Mouse (Mus musculus): ENCODE data around the gene Mospd3. TPM values are rescaled to one million over a fixed set of nuclear protein-coding genes. Genes with fewer than 3 reads are reported as not detected.

The Mospd3 gene
- total RNA-seq, 1 experiment: 12.9 TPM

DNA sequence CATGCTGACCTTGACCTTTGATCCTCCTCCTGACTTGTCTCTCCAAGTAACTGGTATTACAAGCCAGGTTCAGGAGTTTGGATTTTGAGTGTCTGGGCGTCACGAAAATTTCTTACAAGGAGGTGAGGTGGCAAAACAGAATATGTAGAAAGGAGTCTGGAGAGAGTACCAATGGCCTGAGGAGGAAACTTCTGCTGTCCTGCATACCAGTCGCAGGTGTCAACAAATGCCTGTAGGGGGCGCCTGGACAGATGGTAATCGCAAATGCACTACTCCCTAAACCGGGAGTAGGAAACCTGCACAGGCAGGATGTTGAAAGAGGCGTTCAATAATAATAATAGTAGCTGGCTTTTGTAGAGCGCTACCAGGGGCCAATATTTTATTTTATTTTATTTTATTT, 15.9 kb downstream of the Mospd3 start:
- peak; percentile 70 for DNase-seq (ENCODE audit: low read depth, low spot score)
- H3K9ac ChIP-seq (ENCODE audit: insufficient read depth, low read depth, low read length, poor library complexity, severe bottlenecking): no peak overlapping the region
- in situ Hi-C loops (cut with MboI; ENCODE audit: low sequenced_read_pairs in 2 of 2, unreplicated experiment in 2 of 2): no loop called here
- TF ChIP-seq CHD2 (IDR thresholded peaks at IDR 0.05; ENCODE audit: low read depth, low read length) (no peak), HCFC1 (IDR thresholded peaks at IDR 0.05; ENCODE audit: borderline replicate concordance, insufficient read depth, low read length) (no peak), ZNF384 (IDR thresholded peaks at IDR 0.05; ENCODE audit: low read depth, low read length) (no peak), ZC3H11A (IDR thresholded peaks at IDR 0.05; ENCODE audit: borderline replicate concordance, low read depth, low read length) (no peak), MAFK (IDR thresholded peaks at IDR 0.05; ENCODE audit: insufficient read depth, low read depth, low read length) (no peak)
- H3K4me3 ChIP-seq (ENCODE audit: insufficient read depth in 1 of 2, low read depth in 1 of 2, low read length in 2 of 2, poor library complexity in 1 of 2, severe bottlenecking in 1 of 2): no peak overlapping the region
- peaks cover 1 to 13% of the 10 kb centered on the region in 2 experiments; a peak in 3 of 4 replicates for H3K4me1 ChIP-seq (ENCODE audit: control insufficient read depth in 2 of 2, insufficient read depth in 2 of 2, low read length in 2 of 2, poor library complexity in 1 of 2)
- H3K36me3 ChIP-seq (ENCODE audit: control insufficient read depth, insufficient read depth, low read length, poor library complexity, severe bottlenecking): no peaks in the 10 kb centered on the region
- no peaks in the 10 kb centered on the region for H3K9me3 ChIP-seq (ENCODE audit: control insufficient read depth, insufficient read depth, low read depth, low read length)
- no peak overlapping the region for H3K27ac ChIP-seq (ENCODE audit: insufficient read depth, low read depth, low read length, poor library complexity, severe bottlenecking)

DNA sequence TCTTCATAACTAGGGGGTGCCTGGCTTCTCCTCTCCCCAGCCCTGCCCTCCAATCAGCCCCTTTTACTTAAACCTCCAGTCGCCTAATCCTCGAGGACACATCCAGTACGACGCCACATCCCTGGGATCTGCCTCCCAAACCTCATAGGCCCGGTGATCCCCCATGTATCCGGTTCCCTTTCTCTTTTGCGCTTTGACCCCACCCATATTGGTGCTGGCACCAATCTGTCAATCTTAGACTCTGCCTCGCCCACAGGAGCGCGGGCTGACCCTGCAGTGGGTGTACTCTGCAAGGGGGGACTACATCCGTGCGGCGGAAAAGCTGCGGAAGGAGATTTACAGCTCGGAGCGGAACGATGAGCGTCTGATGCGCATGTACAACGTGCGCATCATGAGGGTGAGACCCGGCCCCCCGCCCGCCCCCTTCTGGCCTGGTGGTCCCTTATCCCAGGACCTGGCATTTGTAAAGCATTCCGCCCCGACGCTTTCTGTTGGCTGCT, 17.1 kb downstream of the Mospd3 start:
- Histone ChIP-seq H3K9me3 (ENCODE audit: control insufficient read depth, insufficient read depth, low read depth, low read length) (no peaks in the 10 kb centered on the region), H3K36me3 (ENCODE audit: control insufficient read depth, insufficient read depth, low read length, poor library complexity, severe bottlenecking) (no peaks in the 10 kb centered on the region), H3K27ac (ENCODE audit: insufficient read depth, low read depth, low read length, poor library complexity, severe bottlenecking) (no peak overlapping the region), H3K4me3 (ENCODE audit: insufficient read depth in 1 of 2, low read depth in 1 of 2, low read length in 2 of 2, poor library complexity in 1 of 2, severe bottlenecking in 1 of 2) (peak overlapping the region; percentile 46 to 50; a peak in 3 of 4 replicates), H3K9ac (ENCODE audit: insufficient read depth, low read depth, low read length, poor library complexity, severe bottlenecking) (peak overlapping the region; percentile 42), H3K4me1 (ENCODE audit: control insufficient read depth in 2 of 2, insufficient read depth in 2 of 2, low read length in 2 of 2, poor library complexity in 1 of 2) (peaks cover 1 to 13% of the 10 kb centered on the region in 2 experiments; a peak in 3 of 4 replicates)
- DNase-seq (ENCODE audit: low read depth, low spot score): no peak
- no peak for TF ChIP-seq MAFK (IDR thresholded peaks at IDR 0.05; ENCODE audit: insufficient read depth, low read depth, low read length)
- in situ Hi-C loops (cut with MboI; ENCODE audit: low sequenced_read_pairs in 2 of 2, unreplicated experiment in 2 of 2): no loop called here

DNA sequence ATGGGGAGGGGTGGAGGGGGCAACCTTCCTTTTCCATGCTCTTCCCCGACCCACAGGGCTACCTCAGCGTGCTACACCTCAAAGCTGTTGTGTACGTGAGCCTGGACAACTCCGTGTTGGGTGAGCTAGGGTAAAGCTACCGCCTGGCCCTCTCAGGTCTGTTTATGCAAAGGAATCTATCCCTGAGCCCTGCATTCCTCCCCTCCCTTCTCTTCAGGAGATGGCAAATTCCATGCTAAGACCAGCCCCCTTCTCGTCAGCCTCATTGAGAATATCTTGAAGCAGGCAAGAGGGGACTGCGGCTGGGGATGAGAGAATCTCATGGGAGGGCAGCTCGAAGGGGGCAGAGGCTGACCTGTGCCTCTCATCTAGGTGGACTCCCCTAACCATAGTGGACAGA, 18.2 kb downstream of the Mospd3 start:
- in situ Hi-C loops (cut with MboI; ENCODE audit: low sequenced_read_pairs in 2 of 2, unreplicated experiment in 2 of 2): no loop called here
- TF ChIP-seq HCFC1 (IDR thresholded peaks at IDR 0.05; ENCODE audit: borderline replicate concordance, insufficient read depth, low read length): no peak
- TF ChIP-seq ZC3H11A (IDR thresholded peaks at IDR 0.05; ENCODE audit: borderline replicate concordance, low read depth, low read length): no peak
- no peak for TF ChIP-seq CHD2 (IDR thresholded peaks at IDR 0.05; ENCODE audit: low read depth, low read length)
- TF ChIP-seq ZNF384 (IDR thresholded peaks at IDR 0.05; ENCODE audit: low read depth, low read length): no peak
- no peak overlapping the region for H3K9ac ChIP-seq (ENCODE audit: insufficient read depth, low read depth, low read length, poor library complexity, severe bottlenecking)
- peaks cover 1 to 13% of the 10 kb centered on the region in 2 experiments; a peak in 3 of 4 replicates for H3K4me1 ChIP-seq (ENCODE audit: control insufficient read depth in 2 of 2, insufficient read depth in 2 of 2, low read length in 2 of 2, poor library complexity in 1 of 2)
- H3K9me3 ChIP-seq (ENCODE audit: control insufficient read depth, insufficient read depth, low read depth, low read length): no peaks in the 10 kb centered on the region
- H3K27ac ChIP-seq (ENCODE audit: insufficient read depth, low read depth, low read length, poor library complexity, severe bottlenecking): no peak overlapping the region
- H3K36me3 ChIP-seq (ENCODE audit: control insufficient read depth, insufficient read depth, low read length, poor library complexity, severe bottlenecking): no peaks in the 10 kb centered on the region
- DNase-seq (ENCODE audit: low read depth, low spot score): no peak
- H3K4me3 ChIP-seq (ENCODE audit: insufficient read depth in 1 of 2, low read depth in 1 of 2, low read length in 2 of 2, poor library complexity in 1 of 2, severe bottlenecking in 1 of 2): no peak overlapping the region

DNA sequence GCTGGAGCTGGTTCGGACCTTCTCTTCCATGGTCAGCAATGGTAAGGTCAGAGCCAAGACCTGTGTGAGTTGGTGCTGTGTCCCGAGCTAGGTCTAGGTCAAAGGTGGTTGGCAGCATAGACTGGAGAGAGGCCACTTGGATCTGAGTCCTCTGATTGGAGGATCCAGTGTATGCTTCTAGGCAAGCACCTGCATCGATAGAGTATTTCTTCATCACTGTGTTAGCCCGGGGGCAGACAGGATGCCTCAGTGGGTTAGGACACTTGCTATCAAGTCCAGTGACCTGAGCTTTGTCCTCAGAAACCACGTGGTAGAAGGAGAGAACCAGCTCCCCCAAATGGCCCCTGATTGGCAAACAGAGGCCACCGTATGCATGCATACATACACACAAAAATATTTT, 20.6 kb downstream of the Mospd3 start:
- no peaks in the 10 kb centered on the region for H3K9me3 ChIP-seq (ENCODE audit: control insufficient read depth, insufficient read depth, low read depth, low read length)
- H3K36me3 ChIP-seq (ENCODE audit: control insufficient read depth, insufficient read depth, low read length, poor library complexity, severe bottlenecking): no peaks in the 10 kb centered on the region
- in situ Hi-C loops (cut with MboI; ENCODE audit: low sequenced_read_pairs in 2 of 2, unreplicated experiment in 2 of 2): no loop called here
- no peak overlapping the region for H3K27ac ChIP-seq (ENCODE audit: insufficient read depth, low read depth, low read length, poor library complexity, severe bottlenecking)
- TF ChIP-seq MAFK (IDR thresholded peaks at IDR 0.05; ENCODE audit: insufficient read depth, low read depth, low read length): no peak
- TF ChIP-seq ZNF384 (IDR thresholded peaks at IDR 0.05; ENCODE audit: low read depth, low read length): no peak
- no peak for TF ChIP-seq ZC3H11A (IDR thresholded peaks at IDR 0.05; ENCODE audit: borderline replicate concordance, low read depth, low read length)
- TF ChIP-seq HCFC1 (IDR thresholded peaks at IDR 0.05; ENCODE audit: borderline replicate concordance, insufficient read depth, low read length): no peak
- no peak for TF ChIP-seq CHD2 (IDR thresholded peaks at IDR 0.05; ENCODE audit: low read depth, low read length)
- no peak for DNase-seq (ENCODE audit: low read depth, low spot score)
- no peak overlapping the region for H3K9ac ChIP-seq (ENCODE audit: insufficient read depth, low read depth, low read length, poor library complexity, severe bottlenecking)
- no peak overlapping the region for H3K4me3 ChIP-seq (ENCODE audit: insufficient read depth in 1 of 2, low read depth in 1 of 2, low read length in 2 of 2, poor library complexity in 1 of 2, severe bottlenecking in 1 of 2)
- peaks cover 0 to 8% of the 10 kb centered on the region in 2 experiments; a peak in 1 of 4 replicates for H3K4me1 ChIP-seq (ENCODE audit: control insufficient read depth in 2 of 2, insufficient read depth in 2 of 2, low read length in 2 of 2, poor library complexity in 1 of 2)

DNA sequence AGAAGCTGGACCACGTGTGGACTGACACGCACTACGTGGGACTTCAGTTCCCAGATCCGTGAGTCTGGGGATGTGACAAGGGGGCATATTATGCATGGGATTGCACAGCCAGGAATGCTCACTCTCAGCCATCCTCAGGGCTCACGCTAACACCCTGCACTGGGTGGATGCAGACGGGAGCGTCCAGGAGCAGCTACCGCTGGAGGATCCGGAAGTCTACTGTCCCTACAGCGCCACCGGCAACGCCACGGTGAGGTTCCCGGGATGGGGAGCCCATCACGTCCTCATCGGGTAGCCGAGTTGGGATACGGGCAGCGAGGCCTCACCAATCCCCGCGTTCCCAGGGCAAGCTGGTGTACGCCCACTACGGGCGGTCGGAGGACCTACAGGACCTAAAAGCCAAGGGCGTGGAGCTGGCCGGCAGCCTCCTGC, 26.4 kb downstream of the Mospd3 start:
- Histone ChIP-seq H3K4me3 (ENCODE audit: insufficient read depth in 1 of 2, low read depth in 1 of 2, low read length in 2 of 2, poor library complexity in 1 of 2, severe bottlenecking in 1 of 2) (peak overlapping the region; percentile 1; a peak in 1 of 4 replicates), H3K27ac (ENCODE audit: insufficient read depth, low read depth, low read length, poor library complexity, severe bottlenecking) (no peak overlapping the region), H3K9me3 (ENCODE audit: control insufficient read depth, insufficient read depth, low read depth, low read length) (no peaks in the 10 kb centered on the region), H3K36me3 (ENCODE audit: control insufficient read depth, insufficient read depth, low read length, poor library complexity, severe bottlenecking) (no peaks in the 10 kb centered on the region), H3K4me1 (ENCODE audit: control insufficient read depth in 2 of 2, insufficient read depth in 2 of 2, low read length in 2 of 2, poor library complexity in 1 of 2) (peaks cover 0 to 5% of the 10 kb centered on the region in 2 experiments; a peak in 1 of 4 replicates), H3K9ac (ENCODE audit: insufficient read depth, low read depth, low read length, poor library complexity, severe bottlenecking) (no peak overlapping the region; the same call in 1 of the 2 replicates)
- in situ Hi-C loops (cut with MboI; ENCODE audit: low sequenced_read_pairs in 2 of 2, unreplicated experiment in 2 of 2): no loop called here
- TF ChIP-seq ZNF384 (IDR thresholded peaks at IDR 0.05; ENCODE audit: low read depth, low read length) (no peak), ZC3H11A (IDR thresholded peaks at IDR 0.05; ENCODE audit: borderline replicate concordance, low read depth, low read length) (no peak), CHD2 (IDR thresholded peaks at IDR 0.05; ENCODE audit: low read depth, low read length) (no peak), HCFC1 (IDR thresholded peaks at IDR 0.05; ENCODE audit: borderline replicate concordance, insufficient read depth, low read length) (no peak), MAFK (IDR thresholded peaks at IDR 0.05; ENCODE audit: insufficient read depth, low read depth, low read length) (no peak)
- DNase-seq (ENCODE audit: low read depth, low spot score): no peak

Data from ES-E14 (cell line).